Mouse (Mus musculus) heart, embryonic 11.5 days (tissue): ENCODE data around the gene Tbc1d2. TPM values are rescaled to one million over a fixed set of nuclear protein-coding genes. Genes with fewer than 3 reads are reported as not detected.

Experiments used
- ATAC-seq: fragments of 200-750 bp; cut with Nextera tagmentation; replicated peaks from 2 replicates; pipeline ENCODE4 v1.8.0; 2017; ENCODE audit warnings: moderate library complexity; ENCODE audit not compliant: insufficient number of reproducible peaks, low FRiP score, low TSS enrichment
- H3K27ac ChIP-seq: fragments of 300-500 bp; sonication (generic); 2 replicates; pipeline ENCODE4 v1.5.1; 2014; ENCODE audit warnings: mild to moderate bottlenecking, low read depth, low read length
- H3K27me3 ChIP-seq: fragments of 300-500 bp; sonication (generic); 2 replicates; pipeline ENCODE4 v1.6.1; 2014; ENCODE audit warnings: mild to moderate bottlenecking, low read length, mixed read lengths; ENCODE audit not compliant: control insufficient read depth, insufficient read depth
- H3K36me3 ChIP-seq: fragments of 300-500 bp; sonication (generic); 2 replicates; pipeline ENCODE4 v1.6.1; 2014; ENCODE audit warnings: mild to moderate bottlenecking, low read length, moderate library complexity, mixed read lengths; ENCODE audit not compliant: control insufficient read depth, insufficient read depth
- H3K4me1 ChIP-seq: fragments of 300-500 bp; sonication (generic); 2 replicates; pipeline ENCODE4 v1.6.1; 2014; ENCODE audit warnings: low read length; ENCODE audit not compliant: control insufficient read depth, insufficient read depth
- H3K4me2 ChIP-seq: fragments of 300-500 bp; sonication (generic); 2 replicates; pipeline ENCODE4 v1.6.1; 2014; ENCODE audit warnings: mild to moderate bottlenecking, moderate library complexity
- H3K4me3 ChIP-seq: fragments of 300-500 bp; sonication (generic); 2 replicates; pipeline ENCODE4 v1.5.1; 2014; ENCODE audit warnings: low read depth, low read length
- H3K9ac ChIP-seq: fragments of 300-500 bp; sonication (generic); 2 replicates; pipeline ENCODE4 v1.6.1; 2014; ENCODE audit warnings: mild to moderate bottlenecking, low read depth, low read length, moderate library complexity
- H3K9me3 ChIP-seq: fragments of 300-500 bp; sonication (generic); replicated peaks from 2 replicates; pipeline ENCODE4 v1.6.1; 2016; ENCODE audit warnings: low read length; ENCODE audit not compliant: control insufficient read depth
- WGBS: fragments of 180-500 bp; shearing (Covaris S2); extraction: QIAGEN DNeasy Blood & Tissue Kit; methylation state at CpG from one replicate; pipeline ENCODE4 v1.1.7; 2014; ENCODE audit not compliant: insufficient replicate concordance; 5-methylcytosine and 5-hydroxymethylcytosine counted together
- polyA plus RNA-seq: library from polyadenylated mRNA; unstranded; fragments of >200 nt; fragmentation: Nextera tagmentation; extraction: Ambion mirVana; gene quantifications from 2 replicates; pipeline ENCODE4 v1.2.1, GENCODE M21; 2014

The Tbc1d2 gene
- polyA plus RNA-seq, 1 experiment from 2014 or later = 0.30 TPM

- Histone ChIP-seq H3K9ac (no peak overlapping the region), H3K4me2 (no peak overlapping the region), H3K27me3 (no peaks in the 10 kb centered on the region), H3K27ac (no peak overlapping the region), H3K4me1 (no peaks in the 10 kb centered on the region), H3K4me3 (no peak overlapping the region), H3K36me3 (no peaks in the 10 kb centered on the region), H3K9me3 (no peaks in the 10 kb centered on the region)
- no peak for ATAC-seq
- 51% methylated on average over 8 of the region's 8 CpGs for WGBS
Observed at GRCm38 (mm10) chr4:46566931-46567671, 82.9 kb downstream of the Tbc1d2 start.

- Histone ChIP-seq H3K36me3 (no peaks in the 10 kb centered on the region), H3K4me2 (no peak overlapping the region), H3K4me3 (no peak overlapping the region), H3K27me3 (no peaks in the 10 kb centered on the region), H3K9ac (no peak overlapping the region), H3K27ac (no peak overlapping the region), H3K9me3 (no peaks in the 10 kb centered on the region), H3K4me1 (no peaks in the 10 kb centered on the region)
- WGBS = 89% methylated on average over 4 of the region's 4 CpGs
- no peak for ATAC-seq
Observed at GRCm38 (mm10) chr4:46565393-46565955, 84.5 kb downstream of the Tbc1d2 start.

GRCm38 (mm10) chr4:46564247-46564646 lies 85.8 kb downstream of the Tbc1d2 start:
- Histone ChIP-seq H3K9ac (no peak overlapping the region), H3K36me3 (no peaks in the 10 kb centered on the region), H3K9me3 (no peaks in the 10 kb centered on the region), H3K4me3 (no peak overlapping the region), H3K4me2 (no peak overlapping the region), H3K27ac (no peak overlapping the region), H3K27me3 (no peaks in the 10 kb centered on the region), H3K4me1 (no peaks in the 10 kb centered on the region)
- no peak for ATAC-seq
- 72% methylated on average over 4 of the region's 4 CpGs for WGBS

- Histone ChIP-seq H3K4me3 (no peak overlapping the region), H3K9ac (no peak overlapping the region), H3K36me3 (no peaks in the 10 kb centered on the region), H3K4me2 (no peak overlapping the region), H3K9me3 (no peaks in the 10 kb centered on the region), H3K27me3 (no peaks in the 10 kb centered on the region), H3K4me1 (no peaks in the 10 kb centered on the region), H3K27ac (no peak overlapping the region)
- WGBS = 59% methylated on average over 10 of the region's 10 CpGs
- ATAC-seq = no peak
Observed at GRCm38 (mm10) chr4:46563847-46564246, 86.2 kb downstream of the Tbc1d2 start.

- WGBS = 94% methylated on average over 14 of the region's 14 CpGs
- H3K27me3 ChIP-seq = no peaks in the 10 kb centered on the region
- H3K36me3 ChIP-seq = no peaks in the 10 kb centered on the region
- H3K4me1 ChIP-seq = no peaks in the 10 kb centered on the region
- no peaks in the 10 kb centered on the region for H3K9me3 ChIP-seq
- H3K4me3 ChIP-seq = no peak overlapping the region
- no peak overlapping the region for H3K27ac ChIP-seq
- no peak overlapping the region for H3K4me2 ChIP-seq
- ATAC-seq = no peak
- no peak overlapping the region for H3K9ac ChIP-seq
Observed at GRCm38 (mm10) chr4:46562841-46563240, 87.2 kb downstream of the Tbc1d2 start.

GRCm38 (mm10) chr4:46562037-46562436 lies 88.0 kb downstream of the Tbc1d2 start:
- Histone ChIP-seq H3K36me3 (no peaks in the 10 kb centered on the region), H3K9me3 (no peaks in the 10 kb centered on the region), H3K4me3 (no peak overlapping the region), H3K4me1 (no peaks in the 10 kb centered on the region), H3K4me2 (no peak overlapping the region), H3K9ac (no peak overlapping the region), H3K27me3 (no peaks in the 10 kb centered on the region), H3K27ac (no peak overlapping the region)
- no peak for ATAC-seq
- 53% methylated on average over 5 of the region's 5 CpGs for WGBS

- Histone ChIP-seq H3K9me3 (no peaks in the 10 kb centered on the region), H3K27me3 (no peaks in the 10 kb centered on the region), H3K4me1 (no peaks in the 10 kb centered on the region), H3K4me3 (no peak overlapping the region), H3K36me3 (no peaks in the 10 kb centered on the region), H3K4me2 (no peak overlapping the region), H3K27ac (no peak overlapping the region), H3K9ac (no peak overlapping the region)
- 78% methylated on average over 14 of the region's 14 CpGs for WGBS
- no peak for ATAC-seq
Observed at GRCm38 (mm10) chr4:46560069-46560705, 89.8 kb downstream of the Tbc1d2 start.

- WGBS = 65% methylated on average over 22 of the region's 22 CpGs
- ATAC-seq = no peak
- H3K27ac ChIP-seq = no peak overlapping the region
Observed at GRCm38 (mm10) chr4:46558672-46559667, 91.0 kb downstream of the Tbc1d2 start.

More at GRCm38 (mm10) chr4:46558672-46559667, 91.0 kb downstream of the Tbc1d2 start:
- Histone ChIP-seq H3K4me3 (no peak overlapping the region), H3K27me3 (no peaks in the 10 kb centered on the region), H3K36me3 (no peaks in the 10 kb centered on the region), H3K9me3 (no peaks in the 10 kb centered on the region), H3K4me2 (no peak overlapping the region), H3K9ac (no peak overlapping the region), H3K4me1 (no peaks in the 10 kb centered on the region; the same call in 1 of the 2 replicates)
